Mouse (Mus musculus) adrenal gland, postnatal 14 days (tissue): ENCODE results near the gene Iqce. TPM values are rescaled to one million over a fixed set of nuclear protein-coding genes. Genes with fewer than 3 reads are reported as not detected.

Experiments
- DNase-seq: peaks from one replicate; pipeline ENCODE4 v3.0.0; 2021; ENCODE audit warnings: mixed read lengths
- total RNA-seq: library from RNA; stranded (reverse); gene quantifications from 2 replicates; pipeline ENCODE4 v1.2.3, GENCODE M21; 2021

Gene Iqce
- total RNA-seq, 1 experiment from 2014 or later = 19.0 TPM

GRCm38 (mm10) chr5:140661875-140662643 is 40.1 kb downstream of the Iqce start:
- no peak for DNase-seq

GRCm38 (mm10) chr5:140661427-140661826 is 40.8 kb downstream of the Iqce start:
- no peak for DNase-seq

GRCm38 (mm10) chr5:140660398-140660797 is 41.8 kb downstream of the Iqce start:
- no peak for DNase-seq

GRCm38 (mm10) chr5:140659607-140660272 is 42.4 kb downstream of the Iqce start:
- DNase-seq = peak; percentile 46

- DNase-seq = peak; percentile 85
Observed at GRCm38 (mm10) chr5:140654096-140654845, 47.9 kb downstream of the Iqce start.

- peak; percentile 42 for DNase-seq
Observed at GRCm38 (mm10) chr5:140652587-140652986, 49.6 kb downstream of the Iqce start.

GRCm38 (mm10) chr5:140651231-140651630 is 50.9 kb downstream of the Iqce start:
- DNase-seq = no peak

- no peak for DNase-seq
Observed at GRCm38 (mm10) chr5:140649881-140650414, 52.2 kb downstream of the Iqce start.

- peak; percentile 100 for DNase-seq
Observed at GRCm38 (mm10) chr5:140649101-140649667, 53.0 kb downstream of the Iqce start.

- peak; percentile 71 for DNase-seq
Observed at GRCm38 (mm10) chr5:140648519-140649100, 53.6 kb downstream of the Iqce start, which contains the start of gene Ttyh3. Ttyh3 (minus strand) TSS chr5:140649031.

GRCm38 (mm10) chr5:140647821-140648518 is 54.2 kb downstream of the Iqce start:
- peak; percentile 63 for DNase-seq

GRCm38 (mm10) chr5:140647031-140647760 is 55.0 kb downstream of the Iqce start:
- DNase-seq = peak; percentile 39

GRCm38 (mm10) chr5:140646171-140646570 is 56.0 kb downstream of the Iqce start:
- no peak for DNase-seq

GRCm38 (mm10) chr5:140645454-140645853 is 56.7 kb downstream of the Iqce start:
- no peak for DNase-seq

GRCm38 (mm10) chr5:140644702-140645201 is 57.4 kb downstream of the Iqce start:
- DNase-seq = peak; percentile 49

- peak; percentile 58 for DNase-seq
Observed at GRCm38 (mm10) chr5:140644263-140644662, 57.9 kb downstream of the Iqce start.

GRCm38 (mm10) chr5:140642076-140642475 is 60.1 kb downstream of the Iqce start:
- DNase-seq = peak; percentile 49

- DNase-seq = no peak
Observed at GRCm38 (mm10) chr5:140641254-140641928, 60.8 kb downstream of the Iqce start.

GRCm38 (mm10) chr5:140640812-140641211 is 61.4 kb downstream of the Iqce start:
- DNase-seq = no peak

- DNase-seq = no peak
Observed at GRCm38 (mm10) chr5:140639871-140640270, 62.3 kb downstream of the Iqce start.
